Mouse (Mus musculus) heart, embryonic 14.5 days (tissue): ENCODE data around the gene Stat6. TPM values are rescaled to one million over a fixed set of nuclear protein-coding genes. Genes with fewer than 3 reads are reported as not detected.

ENCODE experiments used
- ATAC-seq: fragments of 200-750 bp; cut with Nextera tagmentation; 2 replicates; pipeline ENCODE4 v1.8.0; 2017; ENCODE audit warnings: low read depth, moderate TSS enrichment; ENCODE audit not compliant: insufficient number of reproducible peaks, insufficient read depth, low FRiP score
- H3K27ac ChIP-seq, 2 experiments: fragments of 200-500 bp in 1 of 2; fragments of 300-500 bp in 1 of 2; sonication (generic) in 1 of 2; replicated peaks in 1 of 2; 2 replicates each; pipeline ENCODE4 v1.5.1; 2012 to 2014; ENCODE audit warnings: low read depth in 2 of 2, low read length in 2 of 2, control low read depth in 1 of 2, mild to moderate bottlenecking in 1 of 2, mixed read lengths in 1 of 2; ENCODE audit not compliant: control insufficient read depth in 1 of 2, insufficient read depth in 1 of 2
- H3K27me3 ChIP-seq: fragments of 300-500 bp; sonication (generic); 2 replicates; pipeline ENCODE4 v1.6.1; 2014; ENCODE audit warnings: mild to moderate bottlenecking, low read length, control low read depth; ENCODE audit not compliant: control insufficient read depth, insufficient read depth
- H3K36me3 ChIP-seq: fragments of 300-500 bp; sonication (generic); 2 replicates; pipeline ENCODE4 v1.6.1; 2014; ENCODE audit warnings: mild to moderate bottlenecking, control low read depth, low read length, mixed read lengths; ENCODE audit not compliant: control insufficient read depth, insufficient read depth
- H3K4me1 ChIP-seq, 2 experiments: fragments of 200-500 bp in 1 of 2; fragments of 300-500 bp in 1 of 2; sonication (generic) in 1 of 2; 2 replicates each; pipeline ENCODE4 v1.6.1; 2012 to 2014; ENCODE audit warnings: low read length in 2 of 2, control low read depth in 1 of 2, mixed read lengths in 1 of 2; ENCODE audit not compliant: control insufficient read depth in 2 of 2, insufficient read depth in 2 of 2
- H3K4me2 ChIP-seq: fragments of 300-500 bp; sonication (generic); 2 replicates; pipeline ENCODE4 v1.6.1; 2014; ENCODE audit warnings: mild to moderate bottlenecking, low read length
- H3K4me3 ChIP-seq, 2 experiments: fragments of 200-500 bp in 1 of 2; fragments of 300-500 bp in 1 of 2; sonication (generic) in 1 of 2; 2 replicates each; pipeline ENCODE4 v1.5.1; 2012 to 2014; ENCODE audit warnings: low read length in 2 of 2, mild to moderate bottlenecking in 2 of 2, control low read depth in 1 of 2, low read depth in 1 of 2, moderate library complexity in 1 of 2; ENCODE audit not compliant: control insufficient read depth in 1 of 2, insufficient read depth in 1 of 2
- H3K9ac ChIP-seq: fragments of 300-500 bp; sonication (generic); 2 replicates; pipeline ENCODE4 v1.6.1; 2014; ENCODE audit warnings: mild to moderate bottlenecking, low read length
- H3K9me3 ChIP-seq: fragments of 300-500 bp; sonication (generic); 2 replicates; pipeline ENCODE4 v1.6.1; 2016; ENCODE audit warnings: low read length, control low read depth; ENCODE audit not compliant: control insufficient read depth
- WGBS: fragments of 180-500 bp; shearing (Covaris S2); extraction: QIAGEN DNeasy Blood & Tissue Kit; methylation state at CpG from one replicate; pipeline ENCODE4 v1.1.7; 2014; 5-methylcytosine and 5-hydroxymethylcytosine counted together
- polyA plus RNA-seq: library from polyadenylated mRNA; unstranded; fragments of >200 nt; fragmentation: Nextera tagmentation; extraction: Ambion mirVana; gene quantifications from 2 replicates; pipeline ENCODE4 v1.2.1, GENCODE M21; 2014

The Stat6 gene
- polyA plus RNA-seq, 1 experiment from 2014 or later, result 25.2 TPM

DNA sequence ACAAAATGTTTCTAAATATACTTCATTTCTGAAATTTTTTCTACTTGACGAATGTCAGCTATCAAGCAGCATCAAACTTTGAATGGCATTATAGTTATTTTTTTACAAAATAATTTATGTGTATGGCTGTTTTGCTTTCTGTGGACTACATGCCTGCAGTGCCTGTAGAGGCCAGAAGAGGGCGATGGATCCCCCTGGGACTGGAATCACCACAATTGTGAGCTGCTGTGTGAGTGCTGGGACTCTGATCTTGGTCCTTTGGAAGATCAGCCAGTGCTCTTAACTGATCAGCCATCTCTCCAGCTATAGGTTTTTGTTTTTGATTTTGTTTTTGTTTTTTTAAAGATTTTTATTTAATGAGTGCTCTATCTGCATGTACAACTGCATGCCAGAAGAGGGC, 28.5 kb downstream of the Stat6 start:
- ATAC-seq, result no peak
- no peak overlapping the region for H3K4me2 ChIP-seq
- H3K4me3 ChIP-seq, result no peak overlapping the region
- H3K4me1 ChIP-seq, result peaks cover 11 to 17% of the 10 kb centered on the region in 2 experiments
- no peaks in the 10 kb centered on the region for H3K9me3 ChIP-seq
- no peak overlapping the region for H3K9ac ChIP-seq
- no peak overlapping the region for H3K27ac ChIP-seq
- no peaks in the 10 kb centered on the region for H3K27me3 ChIP-seq
- 37% methylated on average over 2 of the region's 2 CpGs for WGBS
- H3K36me3 ChIP-seq, result no peaks in the 10 kb centered on the region

DNA sequence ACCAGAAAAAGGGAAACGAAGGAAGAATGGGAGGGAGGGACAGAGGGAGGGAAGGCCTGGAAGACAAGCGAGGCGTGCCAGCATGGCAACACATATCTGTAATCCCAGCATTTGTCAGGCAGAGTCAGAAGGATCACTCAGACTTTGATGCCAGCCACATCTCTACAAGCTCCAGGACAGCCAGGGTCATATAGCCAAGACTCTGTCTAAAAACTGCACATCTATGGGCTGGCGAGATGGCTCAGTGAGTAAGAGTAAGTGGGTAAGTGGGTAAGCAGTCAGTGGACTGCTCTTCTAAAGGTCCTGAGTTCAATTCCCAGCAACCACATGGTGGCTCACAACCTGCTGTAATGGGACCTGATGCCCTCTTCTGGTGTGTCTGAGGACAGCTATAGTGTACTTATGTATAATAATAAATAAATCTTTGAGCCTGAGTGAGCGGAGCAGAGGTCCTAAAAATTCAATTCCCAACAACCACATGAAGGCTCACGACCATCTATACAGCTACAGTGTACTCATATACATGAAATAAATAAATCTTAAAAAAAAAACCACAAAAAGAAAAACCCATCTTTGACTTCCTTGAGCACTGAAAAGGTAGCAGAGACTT, 31.4 kb downstream of the Stat6 start:
- peaks cover 6 to 11% of the 10 kb centered on the region in 2 experiments for H3K4me1 ChIP-seq
- no peak overlapping the region for H3K9ac ChIP-seq
- no peak overlapping the region for H3K4me3 ChIP-seq
- no peak overlapping the region for H3K27ac ChIP-seq
- WGBS, result 80% methylated on average over 6 of the region's 6 CpGs
- H3K36me3 ChIP-seq, result no peaks in the 10 kb centered on the region
- no peak for ATAC-seq
- no peaks in the 10 kb centered on the region for H3K9me3 ChIP-seq
- no peak overlapping the region for H3K4me2 ChIP-seq
- H3K27me3 ChIP-seq, result no peaks in the 10 kb centered on the region

DNA sequence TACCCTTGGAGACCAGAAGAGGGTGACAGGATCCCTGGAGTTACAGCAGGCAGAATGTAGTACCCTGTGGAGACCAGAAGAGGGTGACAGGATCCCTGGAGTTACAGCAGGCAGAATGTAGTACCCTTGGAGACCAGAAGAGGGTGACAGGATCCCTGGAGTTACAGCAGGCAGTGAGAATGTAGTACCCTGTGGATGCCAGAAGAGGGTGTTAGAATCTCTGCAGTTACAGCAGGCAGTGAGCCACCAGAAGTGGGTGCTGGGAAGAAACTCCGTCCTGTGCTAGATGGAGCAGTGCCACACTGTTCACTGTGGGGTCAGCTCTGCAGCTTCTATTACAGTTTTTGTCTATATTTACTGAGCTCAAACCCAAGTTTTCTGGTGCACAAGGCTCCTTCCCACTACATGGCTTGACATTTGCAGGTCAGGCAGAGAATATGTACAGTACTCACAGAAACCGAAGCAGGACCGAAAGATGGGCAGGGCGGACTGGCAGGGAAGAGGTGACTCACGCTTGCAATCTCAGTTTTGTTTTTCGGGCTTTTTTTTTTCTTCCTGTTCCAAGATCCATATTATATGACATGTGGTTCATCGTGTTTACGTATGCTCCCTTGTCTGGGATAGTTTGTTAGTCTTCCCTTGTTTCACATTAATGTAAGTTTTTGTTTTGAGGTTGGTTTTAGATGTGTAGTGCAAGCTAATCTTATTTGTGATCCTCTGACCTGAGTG, 32.2 kb downstream of the Stat6 start:
- 71% methylated on average over 8 of the region's 8 CpGs for WGBS
- ATAC-seq, result no peak
- Histone ChIP-seq H3K4me3 (no peak overlapping the region), H3K9ac (no peak overlapping the region), H3K27ac (peak overlapping the region in 1 of 2 experiments; percentile 46; a peak in 1 of 4 replicates), H3K4me2 (0 out of 2 replicates have a peak overlapping the region, but pooled peaks have one; percentile 1), H3K36me3 (no peaks in the 10 kb centered on the region), H3K9me3 (no peaks in the 10 kb centered on the region), H3K4me1 (peaks cover 0 to 7% of the 10 kb centered on the region in 2 experiments; a peak in 1 of 4 replicates), H3K27me3 (no peaks in the 10 kb centered on the region)

DNA sequence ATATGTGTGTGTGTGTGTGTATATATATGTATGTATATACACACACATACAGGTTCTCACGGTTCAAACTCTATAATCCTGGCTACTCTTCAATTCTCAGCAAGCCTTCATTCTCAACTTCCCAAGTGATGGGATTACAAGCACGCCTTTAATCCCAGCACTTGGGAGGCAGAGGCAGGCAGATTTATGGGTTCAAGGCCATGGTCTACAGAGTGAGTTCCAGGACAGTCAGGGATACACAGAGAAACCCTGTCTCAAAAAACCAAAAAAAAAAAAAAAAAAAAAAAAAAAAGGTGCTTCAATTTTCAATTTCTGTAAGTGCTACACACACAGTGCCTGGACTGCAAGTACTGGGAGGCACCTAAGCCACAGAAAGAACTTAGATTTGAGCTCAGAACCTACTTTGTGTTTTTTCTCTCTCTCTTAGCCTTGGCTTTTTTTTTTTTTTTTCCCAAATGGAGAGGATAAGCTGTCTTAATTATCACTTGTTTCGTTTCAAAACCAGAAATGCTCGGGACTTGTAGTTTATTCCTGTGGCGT, 33.1 kb downstream of the Stat6 start:
- peak overlapping the region in 1 of 2 experiments; percentile 51; a peak in 1 of 4 replicates for H3K27ac ChIP-seq
- H3K9me3 ChIP-seq, result no peaks in the 10 kb centered on the region
- peak overlapping the region; percentile 44 to 78; a peak in 3 of 4 replicates for H3K4me3 ChIP-seq
- peak overlapping the region; percentile 76 for H3K4me2 ChIP-seq
- H3K4me1 ChIP-seq, result peaks cover 0 to 7% of the 10 kb centered on the region in 2 experiments; a peak in 1 of 4 replicates
- H3K9ac ChIP-seq, result peak overlapping the region; percentile 65
- no peaks in the 10 kb centered on the region for H3K27me3 ChIP-seq
- H3K36me3 ChIP-seq, result no peaks in the 10 kb centered on the region
- no peak for ATAC-seq
- 45% methylated on average over 5 of the region's 5 CpGs for WGBS

DNA sequence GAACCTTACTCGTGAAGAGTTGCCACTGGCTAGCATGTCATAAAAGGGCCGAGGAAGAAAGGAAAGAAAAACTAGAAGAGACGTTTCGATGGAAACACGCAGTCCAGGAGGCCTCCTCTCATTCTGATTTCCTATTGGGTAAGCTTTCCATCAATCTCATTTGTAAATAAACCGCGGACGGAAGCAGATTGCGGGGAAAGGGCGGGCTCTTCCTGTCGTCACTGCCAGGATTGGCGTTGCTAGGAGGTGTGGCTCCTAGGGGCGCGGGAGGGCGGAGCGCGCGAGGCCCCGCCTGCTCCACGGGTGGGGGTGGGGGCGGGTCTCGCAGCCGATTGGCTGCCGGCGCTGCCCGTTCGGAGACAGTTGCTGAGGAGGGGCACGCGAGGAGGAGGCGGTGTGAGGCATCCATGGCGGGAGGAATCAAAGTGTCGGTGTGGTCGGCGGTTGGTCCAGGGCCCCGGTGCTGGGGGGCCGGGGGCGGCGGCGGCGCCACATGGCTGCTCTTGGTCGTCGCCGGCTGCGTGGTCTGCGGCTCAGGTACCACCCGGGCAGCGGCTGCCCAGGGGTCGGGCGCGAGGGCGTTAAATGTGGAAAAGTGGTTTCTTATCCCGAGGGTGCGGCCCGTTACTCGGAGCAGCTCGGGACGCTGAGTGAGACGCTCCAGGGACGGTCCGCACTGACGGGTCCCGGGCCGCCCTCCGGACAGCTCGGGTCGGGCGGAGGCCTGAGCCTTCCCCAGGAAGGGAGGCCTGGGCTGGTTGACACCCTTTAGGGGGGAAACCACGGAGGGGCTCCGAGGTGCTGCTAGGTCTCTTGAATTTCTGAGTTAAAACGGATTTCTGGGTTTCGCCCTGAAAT, 34.1 kb downstream of the Stat6 start:
- H3K27me3 ChIP-seq, result no peaks in the 10 kb centered on the region
- H3K9me3 ChIP-seq, result no peaks in the 10 kb centered on the region
- no peaks in the 10 kb centered on the region for H3K36me3 ChIP-seq
- peak overlapping the region; percentile 58 to 66; a peak in 3 of 4 replicates for H3K27ac ChIP-seq
- peak overlapping the region; percentile 76 for H3K4me2 ChIP-seq
- peaks cover 0 to 7% of the 10 kb centered on the region in 2 experiments; a peak in 1 of 4 replicates for H3K4me1 ChIP-seq
- peak overlapping the region; percentile 70 to 78 for H3K4me3 ChIP-seq
- WGBS, result under 1% methylated on average over 69 of the region's 71 CpGs
- ATAC-seq, result peak; percentile 93
- H3K9ac ChIP-seq, result peak overlapping the region; percentile 77

DNA sequence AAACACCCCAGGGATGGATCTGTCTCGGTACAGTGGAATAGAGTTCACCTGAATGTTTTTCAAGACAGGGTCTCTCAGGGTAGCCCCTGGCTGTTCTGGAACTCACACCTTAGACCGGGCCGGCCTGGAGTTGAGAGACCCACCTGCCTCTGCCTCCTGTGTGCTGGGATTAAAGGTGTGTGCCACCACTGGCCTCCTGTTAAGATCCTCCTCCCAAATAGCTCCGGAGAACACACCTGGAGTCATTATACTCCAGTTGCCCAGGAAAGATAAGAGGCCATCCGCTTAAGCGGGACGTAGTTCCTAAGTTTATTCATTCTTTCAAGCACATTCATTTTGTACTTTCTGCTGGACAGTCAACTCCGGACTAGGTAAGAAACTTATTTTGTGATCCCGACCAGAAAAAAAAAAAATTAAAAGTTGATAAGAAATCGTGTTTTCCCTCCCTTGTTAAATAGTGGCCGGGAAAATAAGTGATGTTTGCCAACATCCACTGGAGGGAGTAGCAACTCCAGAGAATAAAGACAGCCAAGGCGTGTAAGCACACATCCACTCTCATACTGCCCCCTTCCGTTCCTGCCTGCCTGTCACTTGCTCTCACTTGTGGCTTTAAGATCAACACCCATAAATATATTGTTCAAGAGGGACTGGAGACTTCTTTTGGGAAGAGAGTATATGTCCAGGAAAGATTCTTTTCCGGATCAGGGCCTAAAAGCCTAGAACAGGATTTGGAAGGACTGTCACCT, 35.0 kb downstream of the Stat6 start:
- Histone ChIP-seq H3K4me1 (peaks cover 0 to 7% of the 10 kb centered on the region in 2 experiments; a peak in 1 of 4 replicates), H3K4me3 (peak overlapping the region; percentile 70 to 78), H3K27ac (no peak overlapping the region), H3K9ac (peak overlapping the region; percentile 77), H3K4me2 (peak overlapping the region; percentile 76), H3K36me3 (no peaks in the 10 kb centered on the region), H3K9me3 (no peaks in the 10 kb centered on the region), H3K27me3 (no peaks in the 10 kb centered on the region)
- WGBS, result 7% methylated on average over 14 of the region's 14 CpGs
- ATAC-seq, result no peak
